Mouse (Mus musculus) brain, embryonic 14.5 days (tissue): ENCODE measurements at regions not wholly inside any gene's neighbourhood (a gene's known extent, or its start where the extent isn't known, plus 50 kb on each side); places are given as distances from the start of the nearest gene placed in this dataset.

Experiments used
- CTCF ChIP-seq: fragments of 200-500 bp; IDR thresholded peaks from 2 replicates; pipeline ENCODE4 v1.5.1; 2012; ENCODE audit warnings: inconsistent platforms, mild to moderate bottlenecking, moderate library complexity, borderline replicate concordance; ENCODE audit not compliant: insufficient read depth, insufficient read length; ENCODE audit errors: extremely low read depth
- POLR2A ChIP-seq: fragments of 200-500 bp; IDR thresholded peaks from 2 replicates; pipeline ENCODE4 v1.6.1; 2012; ENCODE audit warnings: mild to moderate bottlenecking, inconsistent platforms, borderline replicate concordance; ENCODE audit not compliant: poor library complexity, insufficient read depth, insufficient read length, severe bottlenecking; ENCODE audit errors: extremely low read depth

GRCm38 (mm10) chr7:71829567-71829966 lies 476.8 kb downstream of the Mctp2 start:
- TF ChIP-seq CTCF (no peak), POLR2A (no peak)
